Mouse (Mus musculus): Measurements from ENCODE around the gene Sult3a2.
"Not testable (repeated sequence)": the region's sequence is repeated elsewhere in the genome, so short reads cannot be mapped to it uniquely, and the experiment has no call there.

Sult3a2 gene

DNA sequence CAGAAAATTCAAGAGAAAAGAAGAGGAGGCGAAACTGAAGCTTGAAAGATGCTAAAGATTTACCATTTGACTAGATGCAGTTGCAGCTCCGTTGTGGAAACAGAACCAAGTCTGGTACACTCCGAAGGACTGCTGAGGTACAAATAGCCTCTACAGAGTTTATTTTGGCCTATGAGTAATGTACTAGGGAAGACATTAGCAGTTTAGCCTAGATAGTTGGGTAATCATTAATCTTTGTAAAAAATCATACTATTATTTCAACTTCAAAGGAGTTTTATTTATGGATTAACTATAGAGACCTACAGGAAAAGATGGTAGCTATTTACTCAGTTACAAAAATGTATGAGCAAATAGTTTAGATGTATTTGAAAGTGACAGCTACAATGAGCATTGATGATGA lies at the start of gene Sult3a2:
Sult3a2 (minus strand) TSS at position 101 of the 400 bp plus-strand sequence.
- DNase-seq (ENCODE audit: low spot score in 2 of 2): no peak

DNA sequence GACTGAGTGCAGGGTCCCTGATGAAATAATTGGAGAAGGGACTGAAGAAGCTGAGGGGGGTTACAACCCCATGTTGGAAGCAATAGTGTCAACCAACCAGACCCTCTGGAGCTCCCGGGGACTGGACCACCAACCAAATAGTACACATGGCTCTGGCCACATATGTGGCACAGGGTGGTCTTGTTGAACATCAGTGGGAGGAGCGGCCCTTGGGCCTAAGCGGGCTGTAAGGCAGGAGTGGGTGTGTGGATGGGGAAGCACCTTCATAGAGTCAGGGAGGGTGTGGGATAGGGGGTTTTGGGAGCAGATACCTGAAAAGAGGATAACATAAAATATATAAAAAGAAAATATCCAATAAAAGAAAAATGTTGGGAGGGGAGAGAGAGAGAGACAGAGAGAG lies 34.4 kb upstream of the Sult3a2 start:
- DNase-seq (ENCODE audit: low spot score in 2 of 2): no peak

DNA sequence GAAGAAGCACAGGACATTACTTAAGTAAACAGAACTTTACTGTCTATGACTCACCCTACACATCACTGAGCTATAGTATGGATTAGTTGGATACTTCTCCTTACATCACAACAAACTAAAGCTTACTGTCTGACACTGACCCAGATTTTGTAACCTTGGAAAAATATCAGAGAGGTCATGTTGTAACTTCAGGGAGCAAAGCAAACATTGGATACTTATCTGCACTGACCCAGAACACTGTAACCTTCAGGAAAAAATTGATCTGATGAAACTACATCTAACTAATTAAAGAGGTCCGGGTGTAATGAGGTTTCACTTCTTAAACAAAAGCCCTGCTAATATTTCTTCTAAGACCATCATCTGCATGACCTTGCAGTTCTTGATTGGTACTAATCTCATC lies 30.4 kb upstream of the Sult3a2 start:
- DNase-seq (ENCODE audit: low spot score in 2 of 2): no peak

DNA sequence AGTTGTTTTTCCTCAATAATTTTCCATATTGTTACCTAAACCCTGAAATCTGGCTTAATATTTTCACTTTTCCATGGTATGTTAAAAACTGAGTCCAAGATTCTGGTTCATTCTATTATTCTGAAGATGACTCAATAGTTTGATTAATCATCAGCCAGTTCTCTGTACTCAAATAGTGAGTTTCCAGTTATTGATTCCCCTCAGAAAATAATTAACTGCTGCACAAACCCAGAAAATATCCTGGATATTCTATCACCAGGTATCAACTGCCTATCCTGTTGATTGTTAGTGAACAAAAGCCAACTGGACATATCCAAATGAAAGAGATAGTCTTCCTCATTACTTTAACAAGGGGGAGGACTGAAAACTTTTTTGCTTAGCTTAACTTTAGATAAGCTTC lies 27.8 kb upstream of the Sult3a2 start:
- no peak for DNase-seq (ENCODE audit: low spot score in 2 of 2)

DNA sequence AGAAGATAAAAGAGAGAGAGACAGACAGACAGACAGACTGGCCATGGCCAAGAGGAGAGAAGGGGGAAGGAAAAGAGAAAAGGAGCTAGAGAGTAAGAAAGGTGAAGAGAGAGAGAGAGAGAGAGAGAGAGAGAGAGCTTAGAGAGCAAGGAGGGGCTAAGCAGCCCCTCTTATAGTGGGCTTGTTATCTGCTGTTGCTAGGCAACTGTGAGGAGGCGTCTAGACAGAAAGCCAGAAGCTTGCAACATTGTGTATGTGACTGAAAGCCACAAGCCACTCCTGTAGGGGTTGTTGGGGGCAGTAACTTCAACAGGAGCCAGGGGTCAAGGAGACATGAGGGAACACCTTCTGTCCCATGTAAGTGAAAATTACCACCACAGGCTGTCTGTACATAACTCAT lies 25.3 kb upstream of the Sult3a2 start:
- DNase-seq (ENCODE audit: low spot score in 2 of 2): no peak

DNA sequence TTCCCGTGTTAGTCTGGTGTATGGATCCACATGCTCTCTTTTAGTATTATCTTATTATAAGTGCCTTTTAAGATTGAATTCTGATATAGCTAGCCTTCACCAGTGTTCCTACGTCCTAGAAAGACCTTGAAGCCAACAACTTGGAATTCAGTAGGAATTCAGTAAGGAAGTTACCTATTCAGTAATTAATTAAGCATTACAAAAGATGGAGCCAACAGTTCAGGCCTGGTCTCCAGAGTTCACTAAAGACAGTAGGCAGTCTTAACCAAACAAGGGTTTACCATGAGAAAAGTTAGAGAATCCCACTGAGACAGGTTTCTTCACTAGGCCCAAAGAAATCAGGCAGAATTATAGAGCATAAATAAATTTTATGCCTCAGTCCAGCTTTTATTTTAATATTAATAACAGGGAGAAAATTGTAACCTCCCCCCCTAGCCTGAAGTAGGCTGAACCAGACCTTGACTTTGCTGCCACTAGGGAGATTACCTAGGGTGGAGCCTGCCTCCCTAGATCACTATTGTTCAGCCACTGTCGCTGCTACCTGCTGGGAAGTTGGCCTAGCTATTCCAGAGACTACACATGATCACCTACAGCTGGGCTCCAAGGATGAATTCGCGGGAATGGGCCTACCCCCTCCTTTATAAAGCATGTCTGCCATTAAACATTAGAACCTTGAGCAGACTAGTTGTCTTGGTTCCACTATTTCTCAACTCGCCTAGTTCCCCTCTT lies 10.9 kb upstream of the Sult3a2 start:
- DNase-seq (ENCODE audit: low spot score in 2 of 2): not testable (repeated sequence)

DNA sequence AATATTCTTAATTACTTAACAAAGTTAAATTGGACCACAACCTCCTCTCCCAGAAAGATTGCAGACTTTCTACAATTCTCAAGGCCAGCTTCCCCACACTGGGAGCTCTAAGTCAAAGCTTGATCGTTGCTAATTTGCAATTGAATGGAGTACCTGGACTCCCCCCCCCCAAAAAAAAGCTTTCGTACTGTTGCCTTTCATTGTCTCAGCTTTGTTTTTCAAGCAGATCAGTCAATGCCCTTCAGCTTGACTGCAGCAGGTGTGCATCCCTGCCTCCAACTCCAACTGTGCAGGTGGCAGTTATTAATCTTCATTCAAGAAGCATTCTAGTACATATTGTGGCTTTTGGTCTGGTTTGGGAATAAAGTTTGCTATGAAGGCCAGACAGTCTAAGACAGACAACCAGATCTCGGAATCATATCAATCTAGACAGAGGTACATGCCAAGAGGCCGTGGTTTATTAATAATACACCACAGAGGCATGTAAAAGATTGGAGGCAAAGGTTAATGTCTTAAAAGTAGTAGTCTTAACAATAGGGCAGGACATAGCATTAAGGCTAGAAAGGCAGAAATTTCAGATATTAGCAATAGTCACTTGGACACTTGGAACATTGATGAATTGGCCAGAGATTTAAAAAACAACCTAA lies 9.9 kb upstream of the Sult3a2 start:
- not testable (repeated sequence) for DNase-seq (ENCODE audit: low spot score in 2 of 2)

DNA sequence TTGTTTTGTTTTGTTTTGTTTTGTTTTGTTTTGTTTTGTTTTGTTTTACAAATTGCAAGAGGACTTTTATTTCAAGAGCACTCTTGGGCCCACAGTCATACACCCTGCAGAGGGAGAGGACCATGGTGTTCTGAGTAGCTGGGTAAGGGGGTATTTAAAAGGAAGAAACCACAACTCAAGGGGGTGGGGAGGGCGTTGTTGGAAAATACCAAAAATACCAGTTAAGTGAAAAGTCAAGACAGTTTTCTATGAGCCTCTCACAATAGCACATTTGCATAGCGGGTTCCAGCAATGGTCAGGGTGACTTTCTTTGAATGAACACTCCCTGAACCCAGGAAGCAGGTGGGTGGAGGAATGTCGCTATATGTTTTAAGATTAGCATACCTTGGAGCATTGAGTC lies 5.7 kb upstream of the Sult3a2 start:
- not testable (repeated sequence) for DNase-seq (ENCODE audit: low spot score in 2 of 2)

DNA sequence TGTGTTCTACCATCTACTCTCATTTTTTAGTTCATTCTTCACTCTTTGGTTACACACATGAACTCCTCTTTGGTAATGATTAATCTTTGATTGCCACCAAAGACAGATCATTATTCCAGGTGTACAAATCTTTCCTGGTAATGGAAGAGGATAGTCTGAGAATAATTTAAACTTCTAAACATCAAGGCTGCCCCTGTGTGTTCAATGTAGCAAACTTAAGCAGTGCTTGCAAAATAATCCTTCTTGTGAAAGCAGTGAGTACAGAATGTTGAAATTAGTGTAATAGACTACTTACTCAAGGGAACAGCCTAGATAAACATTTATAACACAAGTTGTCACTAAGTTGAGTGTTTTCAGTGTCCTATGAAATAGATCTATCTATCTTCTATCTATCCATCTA lies 1.0 kb upstream of the Sult3a2 start:
- no peak for DNase-seq (ENCODE audit: low spot score in 2 of 2)

DNA sequence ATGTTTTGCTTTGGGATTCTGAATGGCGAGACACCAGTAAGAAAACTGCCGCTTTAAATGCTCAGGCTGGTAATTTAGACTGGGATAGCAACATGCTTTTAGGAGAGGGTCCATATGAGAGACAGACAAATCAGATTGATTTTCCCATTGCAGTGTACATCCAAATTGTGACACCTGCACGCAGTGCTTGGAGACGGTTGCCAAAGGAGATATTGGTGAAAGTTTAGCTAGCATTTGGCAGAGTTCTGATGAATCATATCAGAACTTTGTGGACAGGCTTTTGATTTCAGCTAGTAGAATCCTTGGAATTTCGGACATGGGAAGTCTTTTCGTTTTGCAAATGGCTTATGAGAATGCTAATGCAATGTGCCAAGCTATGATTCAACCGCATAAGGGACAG lies 51.3 kb downstream of the Sult3a2 start:
- DNase-seq (ENCODE audit: low spot score in 2 of 2): not testable (repeated sequence)

DNA sequence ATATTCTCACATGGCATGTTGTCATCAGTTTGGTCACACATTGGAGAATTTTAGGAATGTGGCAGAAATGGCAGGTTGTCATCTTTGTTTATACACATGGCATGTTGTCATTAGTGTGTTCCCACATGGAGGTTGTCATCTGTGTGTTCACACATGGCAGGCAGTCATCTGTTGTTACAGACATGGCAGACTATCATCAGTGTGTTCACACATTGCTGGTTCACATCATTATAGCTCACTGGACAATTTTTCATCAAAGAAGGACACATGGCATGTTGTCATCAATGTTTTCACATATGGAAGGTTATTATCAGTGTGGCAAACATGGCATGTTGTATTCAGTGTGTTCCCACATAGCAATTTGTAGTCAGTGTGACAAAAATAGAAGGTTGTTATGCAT lies 53.3 kb downstream of the Sult3a2 start:
- DNase-seq (ENCODE audit: low spot score in 2 of 2): no peak

DNA sequence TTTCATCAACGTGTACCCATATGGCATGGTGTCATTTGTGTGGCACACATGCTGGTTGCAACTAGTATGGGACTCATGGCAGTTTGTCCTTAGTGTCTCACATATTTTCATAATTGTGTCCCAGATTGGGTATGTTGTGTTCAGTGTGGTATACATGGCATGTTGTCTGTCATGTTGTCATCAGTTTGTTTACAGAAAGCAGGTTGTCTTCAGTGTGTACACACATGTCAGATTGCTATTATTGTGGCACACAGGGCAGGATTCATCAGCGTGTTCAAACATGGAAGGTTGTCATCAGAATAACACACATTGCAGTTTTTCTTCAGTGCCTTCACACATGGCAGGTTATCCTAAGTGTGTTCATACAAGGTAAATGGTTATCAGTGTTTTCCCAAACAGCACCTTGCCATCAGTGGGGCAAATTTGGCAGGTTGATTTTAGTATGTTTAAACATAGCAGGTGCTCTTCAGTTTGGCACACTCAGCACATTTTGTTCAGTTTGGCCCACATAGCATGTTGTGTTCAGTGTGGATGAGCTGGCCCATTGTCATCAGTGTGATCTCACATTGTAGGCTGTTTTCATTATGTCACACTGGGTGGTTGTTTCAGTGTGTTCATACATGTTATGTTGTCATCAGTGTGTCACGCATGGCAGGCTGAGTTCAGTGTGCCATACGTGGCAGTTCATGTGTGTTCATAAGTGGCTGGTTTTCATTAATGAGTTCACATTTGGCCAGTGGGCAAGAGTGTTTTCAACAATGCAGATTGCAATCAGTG lies 53.9 kb downstream of the Sult3a2 start:
- no peak for DNase-seq (ENCODE audit: low spot score in 2 of 2)

DNA sequence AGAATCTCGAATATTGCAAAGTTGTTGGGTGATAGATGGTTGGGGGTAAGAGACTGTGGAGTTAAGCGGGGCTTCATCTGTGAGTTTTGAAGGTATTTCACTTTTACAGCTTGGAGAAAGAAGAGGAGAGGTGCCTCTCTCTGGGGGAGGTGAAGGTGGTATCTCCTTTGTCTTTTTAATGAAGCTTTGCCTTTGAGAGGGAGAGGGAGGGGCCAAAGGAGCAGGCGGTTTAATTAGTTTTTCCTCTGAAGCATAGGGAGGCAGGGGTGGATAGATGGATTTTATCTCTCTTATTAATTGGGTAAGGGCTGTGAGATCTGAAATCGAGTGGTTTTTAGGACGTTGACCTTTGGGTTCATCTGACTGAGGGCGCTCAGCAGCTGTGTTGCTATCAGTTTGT lies 62.7 kb downstream of the Sult3a2 start:
- DNase-seq (ENCODE audit: low spot score in 2 of 2): no peak

DNA sequence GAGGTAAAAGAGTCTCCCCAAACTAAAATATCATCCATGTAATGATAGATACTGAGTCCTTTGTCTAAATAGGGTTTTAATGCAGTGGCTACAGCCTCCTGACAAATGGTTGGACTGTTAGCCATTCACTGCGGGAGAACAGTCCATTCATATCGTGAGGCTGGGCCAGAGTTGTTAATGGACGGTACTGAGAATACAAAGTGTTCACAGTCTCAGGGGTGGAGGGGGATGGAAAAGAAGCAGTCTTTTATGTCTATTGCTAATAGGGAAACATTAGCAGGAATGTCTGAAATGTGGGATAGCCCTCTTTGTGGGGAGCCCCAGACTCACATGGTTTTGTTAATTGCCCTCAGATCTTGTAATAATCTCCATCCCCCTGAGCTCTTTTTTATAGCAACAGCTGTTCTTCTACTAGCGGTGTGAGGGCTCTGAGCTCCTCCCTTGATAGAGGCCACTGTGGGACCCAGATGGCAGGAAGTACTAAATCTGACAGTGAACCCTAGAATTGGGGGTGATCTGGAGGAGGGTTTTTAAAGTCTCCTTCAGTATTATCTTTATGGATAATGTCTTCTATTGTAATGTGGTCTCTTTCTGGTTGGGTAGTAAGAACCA lies 64.6 kb downstream of the Sult3a2 start:
- no peak for DNase-seq (ENCODE audit: low spot score in 2 of 2)
